ENCODE assay signal across 16 mouse cellular contexts in the genomic region with DNA sequence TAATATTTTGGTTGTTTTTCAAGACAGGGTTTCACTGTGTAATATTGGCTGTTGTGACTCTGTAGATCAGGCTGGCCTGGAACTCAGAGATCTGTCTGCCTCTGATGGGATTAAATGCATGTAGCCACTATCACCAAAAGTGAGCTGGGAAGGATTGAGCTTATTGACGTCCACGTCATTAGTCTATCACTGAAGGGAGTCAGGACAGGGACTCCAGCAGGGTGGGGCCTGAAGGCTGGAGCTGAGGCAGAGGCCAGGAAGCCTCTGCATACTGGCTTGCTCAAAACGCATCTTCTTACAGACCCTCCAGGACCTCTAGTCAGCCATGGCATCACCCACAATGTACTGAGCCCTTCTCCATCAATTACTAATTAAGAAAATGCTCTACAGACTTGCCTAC.
"Had no signal": no experiment of that assay in that cellular context is flagged by ENCODE, and none has a peak within 500 bp of the region (broad histone marks: within the 10 kb centered on the region; RNA-seq: fewer than 3 reads in every experiment).

No protein-coding gene starts in this region.

- ATAC-seq: intestine, postnatal 0 days had no signal

- H3K36me3 ChIP-seq: lung, embryonic 15.5 days had no signal

- H3K4me1 ChIP-seq: lung, embryonic 15.5 days had no signal

- H3K9ac ChIP-seq: lung, embryonic 15.5 days had no signal

- H3K4me3 ChIP-seq: layer of hippocampus, adult 2 months; left cerebral cortex, adult 2 months; lung, embryonic 15.5 days had no signal

- DNase-seq: kidney, adult 2 months; kidney, postnatal 25 days; layer of hippocampus, postnatal 36 days; lung, adult 18-20 months; lung, postnatal 10 days; lung, postnatal 36 days; midbrain, embryonic 14.5 days; right cerebral cortex, adult 18-20 months; thymus, adult 18-20 months; thymus, postnatal 36 days had no signal

- H3K4me2 ChIP-seq: lung, embryonic 15.5 days; midbrain, embryonic 11.5 days had no signal

- H3K9me3 ChIP-seq: lung, embryonic 15.5 days had no signal

- H3K27ac ChIP-seq: kidney, postnatal 0 days; layer of hippocampus, adult 2 months; left cerebral cortex, adult 2 months; lung, embryonic 15.5 days had no signal

- H3K27me3 ChIP-seq: lung, embryonic 15.5 days had no signal
